Mouse (Mus musculus) bone marrow, adult 2 months (tissue): ENCODE data around the gene Gorab. TPM values are rescaled to one million over a fixed set of nuclear protein-coding genes. Genes with fewer than 3 reads are reported as not detected.

Experiments used
- H3K27ac ChIP-seq: fragments of 200-500 bp; 2 replicates; pipeline ENCODE4 v1.5.1; 2012; ENCODE audit warnings: low read depth, mild to moderate bottlenecking, control low read depth, inconsistent platforms, low read length; ENCODE audit not compliant: control insufficient read depth, poor library complexity, insufficient read depth
- H3K4me1 ChIP-seq: fragments of 200-500 bp; 2 replicates; pipeline ENCODE4 v1.6.1; 2011; ENCODE audit warnings: low read length; ENCODE audit not compliant: control insufficient read depth, insufficient read depth
- H3K4me3 ChIP-seq: fragments of 200-500 bp; replicated peaks from 2 replicates; pipeline ENCODE3; 2011; ENCODE audit warnings: mild to moderate bottlenecking, low read depth, low read length, control low read depth; ENCODE audit not compliant: control insufficient read depth
- CTCF ChIP-seq: fragments of 200-500 bp; IDR thresholded peaks from 2 replicates; pipeline ENCODE4 v1.5.1; 2011; ENCODE audit warnings: low read length, control low read depth; ENCODE audit not compliant: control insufficient read depth, insufficient read depth
- POLR2A ChIP-seq: fragments of 200-500 bp; IDR thresholded peaks from 2 replicates; pipeline ENCODE4 v1.6.1; 2011; ENCODE audit warnings: low read depth, mild to moderate bottlenecking, control low read depth, low read length, borderline replicate concordance; ENCODE audit not compliant: control insufficient read depth
- WGBS: fragments of 180-500 bp; shearing (Covaris S2); methylation state at CpG from one replicate; pipeline ENCODE4 v1.1.7; 2018; 5-methylcytosine and 5-hydroxymethylcytosine counted together
- polyA plus RNA-seq: library from polyadenylated mRNA; stranded (reverse); fragments of >200 nt; gene quantifications from 2 replicates; pipeline ENCODE4 v1.2.4, GENCODE M21; 2011; ENCODE audit warnings: low replicate concordance; ENCODE audit not compliant: missing spikeins, insufficient read depth, insufficient read length

Gene Gorab
- polyA plus RNA-seq, 1 experiment, result 1.4 TPM

GRCm38 (mm10) chr1:163344931-163345330 is 58.5 kb downstream of the Gorab start:
- 68% methylated on average over 1 of the region's 1 CpGs for WGBS
- Histone ChIP-seq H3K27ac (no peak overlapping the region), H3K4me1 (no peaks in the 10 kb centered on the region), H3K4me3 (no peak overlapping the region)
- TF ChIP-seq CTCF, result no peak
- TF ChIP-seq POLR2A, result no peak

DNA sequence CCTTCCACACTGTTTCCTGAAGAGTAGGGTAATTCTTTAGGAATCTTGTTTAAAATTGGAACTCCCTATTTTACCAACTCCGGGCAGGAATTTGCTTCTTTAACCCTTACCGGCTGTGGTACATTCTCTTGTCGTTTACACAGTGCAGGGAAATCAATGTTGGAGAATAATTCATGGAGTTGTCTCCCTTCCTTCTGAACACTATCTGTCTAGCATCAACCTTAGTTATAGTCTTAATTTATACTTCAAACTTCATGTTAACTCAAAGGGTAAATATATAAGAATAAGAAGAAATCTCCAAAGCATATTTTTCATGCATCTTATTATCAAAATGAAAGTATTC is 64.3 kb downstream of the Gorab start:
- H3K4me1 ChIP-seq, result no peaks in the 10 kb centered on the region
- no peak overlapping the region for H3K4me3 ChIP-seq
- 85% methylated on average over 3 of the region's 3 CpGs for WGBS
- no peak overlapping the region for H3K27ac ChIP-seq
- TF ChIP-seq POLR2A, result no peak
- TF ChIP-seq CTCF, result no peak

DNA sequence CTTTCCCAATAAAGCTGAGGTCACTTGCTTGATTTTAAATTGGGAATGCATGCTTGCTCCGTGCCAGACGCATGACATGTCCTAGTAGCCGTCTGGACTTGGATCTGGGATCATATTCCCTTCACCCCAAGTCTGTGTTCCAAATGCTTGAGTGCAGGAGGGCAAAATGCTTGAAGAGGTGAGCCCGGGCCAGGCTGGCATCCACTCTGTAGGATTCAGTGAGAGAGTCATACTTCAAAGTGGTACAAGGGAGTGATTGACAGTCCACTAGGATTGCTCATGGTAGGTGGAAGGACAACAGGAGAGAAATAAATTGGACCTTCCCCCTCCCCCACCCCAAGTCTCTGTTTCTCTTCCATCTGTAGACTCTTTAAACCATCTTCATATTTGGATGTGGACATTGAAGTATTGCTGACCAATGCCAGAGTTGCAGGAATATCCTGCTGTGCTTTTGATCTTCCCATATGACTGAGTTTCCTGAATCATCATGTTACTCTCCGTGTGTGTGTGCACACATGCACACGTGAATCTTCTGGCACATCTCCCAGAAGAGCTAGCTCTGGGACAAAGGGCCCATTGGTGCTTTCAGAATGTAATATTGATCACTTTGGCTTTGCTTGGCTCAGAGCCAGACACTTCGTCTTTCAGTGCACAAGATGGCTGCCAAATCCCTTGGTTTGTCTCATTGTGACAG is 64.8 kb downstream of the Gorab start:
- TF ChIP-seq POLR2A, result no peak
- TF ChIP-seq CTCF, result no peak
- Histone ChIP-seq H3K4me3 (no peak overlapping the region), H3K4me1 (no peaks in the 10 kb centered on the region), H3K27ac (no peak overlapping the region)
- WGBS, result 76% methylated on average over 7 of the region's 7 CpGs

DNA sequence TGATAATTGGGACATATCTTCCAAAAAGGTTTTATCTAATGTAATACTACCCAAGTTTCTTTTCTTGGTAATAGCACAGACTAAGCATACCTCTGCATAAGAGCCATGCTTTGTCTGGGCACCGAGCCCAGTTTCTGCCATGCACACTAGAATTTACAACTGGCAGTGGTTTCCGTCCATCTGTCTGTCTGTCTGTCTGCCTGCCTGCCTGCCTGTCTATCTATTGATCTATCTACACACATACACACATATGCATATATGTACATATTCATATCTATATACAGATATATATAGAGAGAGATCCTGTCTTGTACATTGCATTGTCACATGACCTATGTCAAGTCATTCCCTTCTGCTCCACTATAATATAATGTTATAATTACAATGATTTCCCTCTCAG is 65.6 kb downstream of the Gorab start:
- Histone ChIP-seq H3K4me3 (no peak overlapping the region), H3K4me1 (no peaks in the 10 kb centered on the region), H3K27ac (no peak overlapping the region)
- WGBS, result 41% methylated on average over 2 of the region's 2 CpGs
- no peak for TF ChIP-seq CTCF
- no peak for TF ChIP-seq POLR2A

Other genes starting within 250 kb of the Gorab start
- 3.3 and 6.0 TPM in 2 replicates for gene Prrx1, start 90.0 kb downstream of the Gorab start, polyA plus RNA-seq